Mouse (Mus musculus): ENCODE data around the gene Trhde.

- no peak for TF ChIP-seq CTCF (IDR thresholded peaks at IDR 0.05; ENCODE audit: extremely low read depth, insufficient read depth, low read length)
- no peak for TF ChIP-seq POLR2A (IDR thresholded peaks at IDR 0.05; ENCODE audit: extremely low read depth, insufficient read depth, low read length)
Measured at GRCm38 (mm10) chr10:114370804-114371203, 431.3 kb downstream of the Trhde start.

Data from cortical plate, adult 2 months (tissue).